Mouse (Mus musculus): ENCODE measurements at regions not wholly inside any gene's neighbourhood (a gene's known extent, or its start where the extent isn't known, plus 50 kb on each side); places are given as distances from the start of the nearest gene placed in this dataset.
"Not testable (repeated sequence)": the region's sequence is repeated elsewhere in the genome, so short reads cannot be mapped to it uniquely, and the experiment has no call there.

- not testable (repeated sequence) for DNase-seq (ENCODE audit: low read depth, low spot score)
Observed at GRCm38 (mm10) chr14:53331153-53331552, 835.6 kb upstream of the Olfr1507 start.

GRCm38 (mm10) chr14:53324367-53324766, 828.8 kb upstream of the Olfr1507 start:
- DNase-seq (ENCODE audit: low read depth, low spot score): not testable (repeated sequence)

GRCm38 (mm10) chr14:53318512-53319309, 823.2 kb upstream of the Olfr1507 start:
- DNase-seq (ENCODE audit: low read depth, low spot score): not testable (repeated sequence)

GRCm38 (mm10) chr14:53312490-53312889, 816.9 kb upstream of the Olfr1507 start:
- DNase-seq (ENCODE audit: low read depth, low spot score): not testable (repeated sequence)

GRCm38 (mm10) chr14:53303179-53303578, 807.6 kb upstream of the Olfr1507 start:
- not testable (repeated sequence) for DNase-seq (ENCODE audit: low read depth, low spot score)

- DNase-seq (ENCODE audit: low read depth, low spot score): not testable (repeated sequence)
Observed at GRCm38 (mm10) chr14:53302491-53302829, 806.9 kb upstream of the Olfr1507 start.

GRCm38 (mm10) chr14:53301722-53302490, 806.4 kb upstream of the Olfr1507 start:
- DNase-seq (ENCODE audit: low read depth, low spot score): not testable (repeated sequence)

- DNase-seq (ENCODE audit: low read depth, low spot score): not testable (repeated sequence)
Observed at GRCm38 (mm10) chr14:53301110-53301509, 805.6 kb upstream of the Olfr1507 start.

GRCm38 (mm10) chr14:53299735-53300134, 804.2 kb upstream of the Olfr1507 start:
- not testable (repeated sequence) for DNase-seq (ENCODE audit: low read depth, low spot score)

- DNase-seq (ENCODE audit: low read depth, low spot score): not testable (repeated sequence)
Observed at GRCm38 (mm10) chr14:53283350-53284141, 788.0 kb upstream of the Olfr1507 start.

GRCm38 (mm10) chr14:53273218-53273617, 777.7 kb upstream of the Olfr1507 start:
- DNase-seq (ENCODE audit: low read depth, low spot score): not testable (repeated sequence)

GRCm38 (mm10) chr14:53267693-53268092, 772.1 kb upstream of the Olfr1507 start:
- DNase-seq (ENCODE audit: low read depth, low spot score): not testable (repeated sequence)

GRCm38 (mm10) chr14:53255962-53256361, 760.4 kb upstream of the Olfr1507 start:
- not testable (repeated sequence) for DNase-seq (ENCODE audit: low read depth, low spot score)

- not testable (repeated sequence) for DNase-seq (ENCODE audit: low read depth, low spot score)
Observed at GRCm38 (mm10) chr14:53253470-53253869, 757.9 kb upstream of the Olfr1507 start.

- DNase-seq (ENCODE audit: low read depth, low spot score): not testable (repeated sequence)
Observed at GRCm38 (mm10) chr14:53231142-53231541, 735.6 kb upstream of the Olfr1507 start.

GRCm38 (mm10) chr14:53224789-53225188, 729.2 kb upstream of the Olfr1507 start:
- not testable (repeated sequence) for DNase-seq (ENCODE audit: low read depth, low spot score)

GRCm38 (mm10) chr14:53210554-53210953, 715.0 kb upstream of the Olfr1507 start:
- DNase-seq (ENCODE audit: low read depth, low spot score): not testable (repeated sequence)

- DNase-seq (ENCODE audit: low read depth, low spot score): not testable (repeated sequence)
Observed at GRCm38 (mm10) chr14:53209258-53209657, 713.7 kb upstream of the Olfr1507 start.

GRCm38 (mm10) chr14:53190931-53191330, 695.4 kb upstream of the Olfr1507 start:
- not testable (repeated sequence) for DNase-seq (ENCODE audit: low read depth, low spot score)

- DNase-seq (ENCODE audit: low read depth, low spot score): not testable (repeated sequence)
Observed at GRCm38 (mm10) chr14:53174099-53174498, 678.5 kb upstream of the Olfr1507 start.

- not testable (repeated sequence) for DNase-seq (ENCODE audit: low read depth, low spot score)
Observed at GRCm38 (mm10) chr14:53166327-53166726, 670.8 kb upstream of the Olfr1507 start.

- not testable (repeated sequence) for DNase-seq (ENCODE audit: low read depth, low spot score)
Observed at GRCm38 (mm10) chr14:53159012-53159411, 663.5 kb upstream of the Olfr1507 start.

Measured in ES-CJ7 (cell line).